Mouse (Mus musculus) left cerebral cortex, adult 18-20 months (tissue): ENCODE results near the gene Pde11a. TPM values are rescaled to one million over a fixed set of nuclear protein-coding genes. Genes with fewer than 3 reads are reported as not detected.
A peak's percentile ranks its signal among the peaks of the same experiment; 100 is the strongest.

Experiments
- DNase-seq, 2 experiments: peaks; one replicate each; pipeline ENCODE4 v3.0.0; 2021 to 2022; ENCODE audit warnings: low spot score in 2 of 2, mixed read lengths in 1 of 2
- long read RNA-seq, 2 experiments: library from polyadenylated mRNA; stranded (forward); transcript quantifications; one replicate each; pipeline ENCODE4 v2.0.0; 2021
- total RNA-seq, 2 experiments: library from RNA; stranded (reverse); gene quantifications; 2 replicates each; pipeline ENCODE4 v1.2.3; 2021

Pde11a gene
- 1 to 10 TPM; 3.8 to 4.6 TPM for total RNA-seq
- long read RNA-seq, experiment 1, full-length matches to known transcripts = 1 of 3 reads
- long read RNA-seq, experiment 1, partial matches to known transcripts = 0 of 3 reads
- long read RNA-seq, experiment 1, other reads (novel, unspliced or antisense) = 2 of 3 reads
- long read RNA-seq, experiment 2 = 0 reads

- DNase-seq = peak in 1 of 2 experiments; percentile 13
Observed at GRCm38 (mm10) chr2:76338215-76339156, at the start of gene Pde11a. Pde11a (minus strand) TSS chr2:76338774.

- no peak for DNase-seq
Observed at GRCm38 (mm10) chr2:76386531-76386930, 48.0 kb upstream of the Pde11a start.

- DNase-seq = no peak
Observed at GRCm38 (mm10) chr2:76378646-76379045, 40.1 kb upstream of the Pde11a start.

GRCm38 (mm10) chr2:76374544-76375206 lies 36.1 kb upstream of the Pde11a start:
- DNase-seq = no peak

GRCm38 (mm10) chr2:76372244-76372643 lies 33.7 kb upstream of the Pde11a start:
- DNase-seq = no peak

GRCm38 (mm10) chr2:76370656-76370922 lies 32.0 kb upstream of the Pde11a start:
- DNase-seq = no peak

- DNase-seq = peak; percentile 90 to 94
Observed at GRCm38 (mm10) chr2:76369821-76370655, 31.5 kb upstream of the Pde11a start, which contains the start of gene Rbm45. Rbm45 (plus strand) TSS chr2:76369984.

- DNase-seq = no peak
Observed at GRCm38 (mm10) chr2:76368861-76369660, 30.5 kb upstream of the Pde11a start.

GRCm38 (mm10) chr2:76367188-76367922 lies 28.8 kb upstream of the Pde11a start:
- peak; percentile 80 to 92 for DNase-seq

- DNase-seq = no peak
Observed at GRCm38 (mm10) chr2:76365811-76366210, 27.2 kb upstream of the Pde11a start.

GRCm38 (mm10) chr2:76362111-76362510 lies 23.5 kb upstream of the Pde11a start:
- no peak for DNase-seq

GRCm38 (mm10) chr2:76360226-76360625 lies 21.7 kb upstream of the Pde11a start, which contains the start of gene Cyct:
Cyct (minus strand) TSS chr2:76360450.
- no peak for DNase-seq

- DNase-seq = no peak
Observed at GRCm38 (mm10) chr2:76347839-76348238, 9.3 kb upstream of the Pde11a start.

GRCm38 (mm10) chr2:76342146-76342545 lies 3.6 kb upstream of the Pde11a start:
- DNase-seq = no peak

- no peak for DNase-seq
Observed at GRCm38 (mm10) chr2:76334596-76334995, 4.0 kb downstream of the Pde11a start.

GRCm38 (mm10) chr2:76332161-76332805 lies 6.3 kb downstream of the Pde11a start:
- DNase-seq = no peak

- DNase-seq = no peak
Observed at GRCm38 (mm10) chr2:76330081-76330480, 8.5 kb downstream of the Pde11a start.

GRCm38 (mm10) chr2:76326161-76326560 lies 12.4 kb downstream of the Pde11a start:
- no peak for DNase-seq

GRCm38 (mm10) chr2:76324463-76324862 lies 14.1 kb downstream of the Pde11a start:
- no peak for DNase-seq
